Mouse (Mus musculus): ENCODE measurements around the gene Ghr.

Gene Ghr

GRCm38 (mm10) chr15:3514027-3514426 lies 69.3 kb downstream of the Ghr start:
- DNase-seq, result no peak

GRCm38 (mm10) chr15:3512380-3512779 lies 70.9 kb downstream of the Ghr start:
- no peak for DNase-seq

- DNase-seq, result no peak
These were observed 71.6 kb downstream of the Ghr start for GRCm38 (mm10) chr15:3511639-3512171.

- DNase-seq, result no peak
These were observed 74.2 kb downstream of the Ghr start for GRCm38 (mm10) chr15:3509089-3509488.

GRCm38 (mm10) chr15:3507329-3507728 lies 76.0 kb downstream of the Ghr start:
- DNase-seq, result no peak

- DNase-seq, result no peak
These were observed 78.6 kb downstream of the Ghr start for GRCm38 (mm10) chr15:3504700-3505099.

- peak; percentile 39 for DNase-seq
These were observed 81.6 kb downstream of the Ghr start for GRCm38 (mm10) chr15:3501683-3502082.

GRCm38 (mm10) chr15:3499020-3499419 lies 84.3 kb downstream of the Ghr start:
- no peak for DNase-seq

GRCm38 (mm10) chr15:3497946-3498580 lies 85.2 kb downstream of the Ghr start:
- DNase-seq, result no peak

GRCm38 (mm10) chr15:3490868-3491267 lies 92.4 kb downstream of the Ghr start:
- DNase-seq, result no peak

GRCm38 (mm10) chr15:3490011-3490410 lies 93.3 kb downstream of the Ghr start:
- DNase-seq, result no peak

GRCm38 (mm10) chr15:3489180-3489579 lies 94.1 kb downstream of the Ghr start:
- DNase-seq, result no peak

GRCm38 (mm10) chr15:3488601-3489000 lies 94.7 kb downstream of the Ghr start:
- no peak for DNase-seq

GRCm38 (mm10) chr15:3486691-3487090 lies 96.6 kb downstream of the Ghr start:
- DNase-seq, result no peak

- no peak for DNase-seq
These were observed 97.9 kb downstream of the Ghr start for GRCm38 (mm10) chr15:3485367-3485766.

- DNase-seq, result no peak
These were observed 99.8 kb downstream of the Ghr start for GRCm38 (mm10) chr15:3483451-3483850.

GRCm38 (mm10) chr15:3469230-3469629 lies 114.1 kb downstream of the Ghr start:
- no peak for DNase-seq

GRCm38 (mm10) chr15:3466608-3467007 lies 116.7 kb downstream of the Ghr start:
- no peak for DNase-seq

GRCm38 (mm10) chr15:3464754-3465153 lies 118.5 kb downstream of the Ghr start:
- peak; percentile 57 for DNase-seq

GRCm38 (mm10) chr15:3456543-3456942 lies 126.7 kb downstream of the Ghr start:
- DNase-seq, result peak; percentile 45

GRCm38 (mm10) chr15:3455572-3455971 lies 127.7 kb downstream of the Ghr start:
- DNase-seq, result no peak

GRCm38 (mm10) chr15:3452080-3452752 lies 131.1 kb downstream of the Ghr start:
- no peak for DNase-seq

- DNase-seq, result no peak
These were observed 133.7 kb downstream of the Ghr start for GRCm38 (mm10) chr15:3449564-3449963.

GRCm38 (mm10) chr15:3445285-3445909 lies 137.9 kb downstream of the Ghr start:
- DNase-seq, result no peak

Measured in kidney, postnatal 10 days (tissue).